Mouse (Mus musculus): ENCODE results near the gene Whrn. TPM values are rescaled to one million over a fixed set of nuclear protein-coding genes. Genes with fewer than 3 reads are reported as not detected.

The Whrn gene
- total RNA-seq, 2 experiments from 2014 or later, result 1.6 to 2.2 TPM

DNA sequence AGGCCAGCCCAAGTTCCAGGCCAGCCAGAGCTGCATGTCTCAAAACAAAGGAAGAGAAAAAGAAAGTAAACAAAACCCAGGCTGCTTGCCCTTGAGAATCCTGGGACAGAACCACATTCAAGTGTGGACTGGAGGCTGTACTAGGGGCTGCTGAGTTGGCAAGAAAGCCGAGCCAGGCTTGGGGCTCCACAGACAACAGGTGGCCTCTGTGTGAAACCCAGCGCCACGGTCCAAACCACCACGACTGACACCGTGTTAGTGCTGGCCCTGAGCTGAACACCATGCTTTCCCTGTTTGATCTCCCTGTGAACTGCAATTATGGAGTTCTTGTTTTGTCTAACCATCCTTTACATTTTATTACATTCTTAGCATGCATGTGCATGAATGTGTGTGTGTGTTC is 64.7 kb downstream of the Whrn start:
- intact Hi-C loops (cut with DNase I), result no loop called here

DNA sequence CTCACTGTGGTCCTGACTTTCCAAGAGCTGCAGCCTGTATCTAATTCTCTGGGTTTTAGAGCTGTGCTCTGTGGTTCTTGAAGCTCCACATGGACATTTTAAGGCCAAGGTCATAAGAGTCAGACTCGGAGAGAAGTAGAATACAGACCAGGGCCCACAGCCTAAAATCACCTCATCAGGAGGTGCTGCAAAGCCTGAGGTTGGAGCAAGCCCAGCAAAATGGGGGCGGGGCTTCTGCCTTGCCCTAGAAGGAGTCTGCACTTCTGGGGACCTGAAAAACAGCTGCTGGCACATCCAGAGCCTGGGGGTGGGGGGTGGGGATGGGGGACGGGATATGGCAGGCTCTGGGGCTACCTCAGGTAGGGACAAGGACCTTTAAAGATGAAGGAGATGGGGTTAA is 65.4 kb downstream of the Whrn start:
- DNase-seq, result no peak
- H3K27ac ChIP-seq, result no peak overlapping the region
- no peak overlapping the region for H3K4me3 ChIP-seq
- intact Hi-C loops (cut with DNase I), result no loop called here
- TF ChIP-seq CTCF (IDR thresholded peaks at IDR 0.05), result no peak

More for the DNA sequence above, 64.7 kb downstream of the Whrn start:
- no peak for DNase-seq
- Histone ChIP-seq H3K27ac (no peak overlapping the region), H3K4me3 (no peak overlapping the region)
- TF ChIP-seq CTCF (IDR thresholded peaks at IDR 0.05), result no peak

DNA sequence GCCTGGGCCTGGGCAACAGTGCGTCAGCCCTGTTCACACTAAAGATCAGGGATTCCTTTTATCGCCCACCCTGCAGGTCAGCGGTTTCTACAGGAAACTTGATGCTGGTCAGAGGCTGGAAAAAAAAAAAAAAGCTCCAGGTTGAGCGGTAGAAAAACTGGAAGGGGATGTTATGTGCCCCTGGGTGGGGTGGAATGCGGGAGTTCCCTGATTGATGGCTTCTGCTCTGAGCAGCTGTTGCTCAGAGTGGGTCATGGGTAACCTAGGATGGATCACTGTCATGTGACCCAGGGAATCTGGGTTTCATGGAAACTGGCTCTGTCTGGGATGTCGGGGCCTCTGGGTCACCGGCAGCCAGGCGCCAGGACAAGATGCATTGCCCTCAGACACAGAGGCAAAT is 69.5 kb downstream of the Whrn start:
- no peak overlapping the region for H3K27ac ChIP-seq
- TF ChIP-seq CTCF (IDR thresholded peaks at IDR 0.05), result no peak
- no peak overlapping the region for H3K4me3 ChIP-seq
- no peak for DNase-seq
- intact Hi-C loops (cut with DNase I), result no loop called here

DNA sequence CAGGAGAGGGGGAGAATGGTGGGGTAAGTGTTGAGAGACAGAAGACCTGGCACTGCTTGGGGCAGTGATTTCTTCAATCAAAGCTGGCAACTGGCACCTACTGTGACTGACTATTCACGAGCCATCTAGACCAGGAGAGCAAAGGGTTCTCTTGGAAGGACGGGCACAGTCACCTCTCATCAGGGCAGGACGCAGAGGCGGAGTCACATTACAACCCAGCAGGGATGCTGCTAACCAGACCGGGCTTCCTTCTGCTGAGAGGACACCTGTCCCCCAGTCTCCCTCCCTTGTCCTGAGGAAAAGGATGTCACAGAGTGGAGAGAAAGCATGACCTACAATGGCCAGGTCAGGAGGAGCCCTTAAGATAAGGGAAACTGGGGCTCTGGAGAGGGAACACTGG is 72.0 kb downstream of the Whrn start:
- TF ChIP-seq CTCF (IDR thresholded peaks at IDR 0.05), result no peak
- H3K27ac ChIP-seq, result no peak overlapping the region; the same call in 1 of the 2 replicates
- intact Hi-C loops (cut with DNase I), result no loop called here
- no peak for DNase-seq
- no peak overlapping the region for H3K4me3 ChIP-seq

DNA sequence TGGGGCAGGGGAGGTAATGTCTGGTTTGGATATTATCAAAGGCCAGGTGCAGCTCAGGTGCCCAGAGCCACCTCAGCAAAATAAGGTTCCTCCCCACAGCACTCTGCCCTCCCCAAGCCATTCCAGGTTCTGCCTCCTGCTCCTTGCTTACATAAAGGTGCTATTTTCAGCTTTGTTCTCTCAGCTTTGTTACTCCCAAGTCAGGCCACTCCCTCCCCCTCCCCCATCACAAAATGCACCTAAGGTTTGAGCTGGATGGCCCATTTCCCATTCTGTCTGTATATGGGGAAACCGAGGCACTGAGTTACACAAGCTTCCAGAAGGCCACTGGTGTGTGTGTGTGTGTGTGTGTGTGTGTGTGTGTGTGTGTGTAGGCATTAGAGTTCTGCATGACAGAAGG is 72.6 kb downstream of the Whrn start:
- Histone ChIP-seq H3K4me3 (no peak overlapping the region), H3K27ac (no peak overlapping the region)
- intact Hi-C loops (cut with DNase I), result no loop called here
- no peak for TF ChIP-seq CTCF (IDR thresholded peaks at IDR 0.05)
- DNase-seq, result no peak

DNA sequence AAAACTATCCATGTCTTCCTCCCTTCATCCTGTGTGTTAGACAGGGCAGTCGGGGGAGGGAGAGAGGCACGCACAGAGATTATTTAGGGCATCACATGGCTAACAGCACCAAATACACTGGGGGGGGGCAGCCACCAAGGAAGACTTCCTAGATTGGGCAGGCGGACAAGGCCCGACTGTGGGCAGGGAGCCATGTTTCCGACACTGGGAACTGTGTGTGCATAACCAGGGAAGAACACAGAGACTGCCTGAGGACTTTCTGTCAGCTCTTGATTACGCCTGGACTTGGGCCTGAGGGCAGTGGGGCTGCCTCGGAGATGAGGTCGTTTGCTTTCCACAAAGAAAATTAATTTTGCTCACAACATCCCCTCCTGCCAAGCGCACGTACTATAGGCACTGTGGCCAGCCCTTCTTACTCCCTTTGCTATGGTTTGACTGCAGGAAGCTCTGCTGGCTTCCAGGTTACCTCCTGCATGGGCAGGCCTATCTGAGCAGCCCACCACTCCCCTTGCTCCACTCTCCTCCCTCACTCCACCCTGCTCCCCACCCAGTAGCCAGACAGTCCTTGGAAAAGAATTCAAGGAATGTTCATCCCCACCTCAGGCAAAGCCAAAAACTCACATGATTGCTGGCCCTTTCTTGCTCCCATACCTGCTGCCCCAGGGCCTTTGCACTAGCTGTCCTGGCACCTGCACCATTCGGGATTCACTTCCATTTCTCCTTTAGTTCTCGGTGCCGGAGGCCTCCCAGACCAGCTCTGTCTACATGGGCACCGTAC is 75.5 kb downstream of the Whrn start:
- DNase-seq, result peak; percentile 71
- no peak for TF ChIP-seq CTCF (IDR thresholded peaks at IDR 0.05)
- H3K4me3 ChIP-seq, result no peak overlapping the region
- intact Hi-C loops (cut with DNase I), result no loop called here
- no peak overlapping the region for H3K27ac ChIP-seq

DNA sequence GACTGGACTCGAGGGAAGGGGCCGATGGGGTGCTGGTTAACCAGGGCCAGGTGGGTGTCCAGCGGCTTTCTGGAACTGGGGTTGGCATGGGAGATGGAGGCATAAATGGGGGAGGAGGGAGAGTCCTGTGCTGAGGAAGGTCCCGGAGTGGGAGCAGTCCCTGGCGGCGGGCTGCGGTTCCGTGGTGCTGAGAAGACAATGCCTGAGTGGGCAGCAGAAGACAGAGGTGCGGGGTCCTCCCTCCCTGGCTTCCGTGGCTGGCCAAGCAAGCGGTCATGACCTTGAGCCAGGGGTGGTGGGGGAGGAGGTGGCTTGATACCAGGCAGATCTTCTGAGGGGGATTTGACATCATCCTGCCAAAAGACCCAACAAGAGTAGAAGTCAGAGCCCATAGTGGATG is 77.5 kb downstream of the Whrn start:
- TF ChIP-seq CTCF (IDR thresholded peaks at IDR 0.05), result no peak
- Histone ChIP-seq H3K4me3 (no peak overlapping the region), H3K27ac (no peak overlapping the region)
- no peak for DNase-seq
- intact Hi-C loops (cut with DNase I), result loop anchor here (5.0 kb wide), 1 partner anchor 1074 kb away; no protein-coding TSS in a partner anchor

DNA sequence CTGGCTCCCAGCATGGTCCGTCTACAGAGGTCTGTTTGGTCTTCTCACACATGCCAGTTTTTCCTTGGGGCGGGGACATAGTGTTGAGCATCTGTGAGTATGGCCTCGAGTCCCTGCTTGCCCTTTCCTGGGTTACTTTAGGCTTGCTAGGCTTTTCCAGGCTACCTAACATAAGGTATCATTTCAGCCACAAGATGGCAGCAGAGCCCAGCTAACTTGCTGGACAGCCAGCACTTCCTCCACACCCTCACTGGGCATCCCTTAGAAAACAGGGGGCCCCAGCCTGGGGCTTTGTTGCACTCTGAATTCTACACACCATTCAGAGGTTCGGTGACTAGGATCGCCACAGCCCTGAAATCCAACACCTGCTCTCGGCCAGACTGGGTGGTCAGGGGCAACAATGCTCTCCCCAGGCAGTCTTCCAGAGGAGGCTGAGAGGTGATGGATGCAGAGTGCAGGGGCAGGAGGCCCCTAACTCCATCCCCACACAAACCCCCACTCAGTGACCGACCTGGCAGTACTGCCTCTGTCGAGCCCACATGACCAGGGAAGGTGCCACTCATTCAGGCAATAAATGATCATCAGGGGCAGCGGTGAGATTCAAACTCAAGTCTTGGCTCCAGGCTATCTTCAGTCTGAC is 78.4 kb downstream of the Whrn start:
- Histone ChIP-seq H3K4me3 (no peak overlapping the region), H3K27ac (no peak overlapping the region)
- DNase-seq, result peak; percentile 80
- intact Hi-C loops (cut with DNase I), result loop anchor here (1.0 to 5.0 kb wide), 5 partner anchors 49 to 1075 kb away; no protein-coding TSS in a partner anchor
- peak; percentile 94 for TF ChIP-seq CTCF (IDR thresholded peaks at IDR 0.05)

DNA sequence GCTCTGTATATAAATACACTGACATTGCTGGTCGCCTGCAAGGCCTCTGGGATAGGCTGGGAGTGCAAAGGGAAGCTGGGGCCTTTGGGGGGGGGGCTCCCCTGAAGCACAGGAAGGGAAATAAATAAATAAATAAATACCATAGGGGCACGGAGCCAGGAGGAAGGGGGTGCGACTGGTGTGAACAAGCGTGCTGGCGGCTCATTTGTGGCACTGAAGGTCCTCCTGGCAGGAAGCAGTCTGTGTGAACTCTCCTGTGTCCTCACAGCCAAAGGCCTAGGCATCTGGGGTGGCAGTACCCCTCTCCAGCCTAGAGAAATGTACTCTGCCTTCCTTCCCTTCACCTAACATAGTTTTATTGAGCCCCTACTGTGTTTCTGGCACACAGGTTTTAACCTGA is 80.8 kb downstream of the Whrn start:
- Histone ChIP-seq H3K4me3 (no peak overlapping the region), H3K27ac (no peak overlapping the region)
- DNase-seq, result no peak
- intact Hi-C loops (cut with DNase I), result loop anchor here (5.0 kb wide), 2 partner anchors 127 to 1077 kb away; partner anchors contain the start of gene Atp6v1g1
- no peak for TF ChIP-seq CTCF (IDR thresholded peaks at IDR 0.05)

DNA sequence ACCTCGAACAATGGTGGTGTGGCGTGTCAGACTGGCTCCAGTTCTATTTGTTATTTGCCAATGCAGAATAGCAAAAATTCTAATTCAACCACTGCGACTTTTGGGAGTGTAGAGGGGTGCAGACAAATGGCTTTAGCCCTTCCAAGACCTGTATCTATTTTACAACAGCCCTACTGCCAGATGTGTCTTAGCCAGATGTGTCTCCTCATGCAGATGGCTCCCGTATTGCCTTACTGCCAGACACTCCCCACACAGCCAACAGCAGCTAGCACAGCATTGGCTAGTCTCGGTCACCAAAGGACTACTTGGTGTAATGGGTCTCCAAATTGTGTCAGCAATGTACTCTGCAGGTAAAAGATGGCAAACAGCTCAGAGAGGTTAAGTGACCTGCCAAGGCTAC is 84.6 kb downstream of the Whrn start:
- no peak overlapping the region for H3K4me3 ChIP-seq
- intact Hi-C loops (cut with DNase I), result loop anchor here (5.0 kb wide), 1 partner anchor 131 kb away; the partner anchor contains the start of gene Atp6v1g1
- TF ChIP-seq CTCF (IDR thresholded peaks at IDR 0.05), result no peak
- DNase-seq, result no peak
- H3K27ac ChIP-seq, result no peak overlapping the region

DNA sequence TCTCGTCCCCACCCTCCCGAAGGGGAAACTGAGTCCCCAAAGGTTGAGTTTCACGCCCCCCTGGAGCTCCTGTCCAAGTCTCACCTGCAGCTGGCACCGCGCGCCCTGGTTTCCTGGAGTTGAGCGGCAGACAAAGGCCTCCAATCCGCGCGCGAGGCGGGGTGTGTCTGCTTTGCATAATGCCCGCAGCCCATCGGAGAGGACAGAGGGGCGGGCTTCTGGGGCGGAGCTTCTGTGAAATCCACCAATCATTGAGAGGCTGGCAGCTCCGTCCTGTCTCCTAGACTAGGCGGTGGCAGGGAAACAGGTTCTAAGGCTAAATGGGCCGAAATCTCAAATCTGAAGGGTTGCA is 85.2 kb downstream of the Whrn start:
- Histone ChIP-seq H3K4me3 (peak overlapping the region; percentile 86), H3K27ac (peak overlapping the region; percentile 63)
- DNase-seq, result peak; percentile 97
- intact Hi-C loops (cut with DNase I), result loop anchor here (5.0 kb wide), 1 partner anchor 132 kb away; the partner anchor contains the start of gene Atp6v1g1
- no peak for TF ChIP-seq CTCF (IDR thresholded peaks at IDR 0.05)

DNA sequence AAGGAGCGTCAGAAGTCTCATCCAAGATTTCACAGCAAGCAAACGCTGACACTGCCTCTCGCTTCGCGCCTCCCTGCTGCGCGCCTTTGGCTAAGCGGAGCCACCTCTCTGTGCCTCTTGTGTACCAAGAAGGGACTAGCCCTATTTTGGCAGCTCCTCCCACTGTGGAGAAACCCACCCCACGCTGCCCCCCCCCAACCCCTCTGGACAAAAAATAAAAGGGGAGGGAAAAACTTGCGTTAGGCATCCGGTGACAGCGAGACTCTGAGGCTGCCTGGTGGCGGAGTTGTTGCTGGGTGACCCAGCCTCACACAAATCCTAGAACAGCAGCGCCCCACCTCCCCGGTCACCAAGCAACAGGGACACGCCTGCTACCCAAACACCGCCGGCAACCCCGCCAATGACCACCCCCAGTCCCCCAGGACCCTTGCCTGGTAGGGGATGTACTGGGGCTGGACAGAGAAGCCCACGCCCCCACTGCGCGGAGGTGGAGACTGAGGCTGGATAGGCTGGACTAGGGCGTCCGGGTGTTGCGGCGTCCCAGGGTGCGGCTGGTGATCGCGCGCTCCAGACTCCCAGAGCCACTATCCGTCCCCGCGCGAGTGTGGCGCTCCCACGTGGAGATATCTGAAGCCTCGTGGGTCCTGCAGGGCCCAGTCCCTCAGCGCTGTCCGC is 85.7 kb downstream of the Whrn start:
- TF ChIP-seq CTCF (IDR thresholded peaks at IDR 0.05), result 0 out of 2 replicates have a peak, but pooled peaks have one; percentile 2
- peak overlapping the region; percentile 86 for H3K4me3 ChIP-seq
- H3K27ac ChIP-seq, result peak overlapping the region; percentile 63
- intact Hi-C loops (cut with DNase I), result loop anchor here (2.0 to 5.0 kb wide), 2 partner anchors 41 to 132 kb away; partner anchors contain the start of gene Atp6v1g1
- DNase-seq, result peak; percentile 89

All from gastrocnemius, adult 2 months (tissue).